Mouse (Mus musculus) gastrocnemius, postnatal 25 days (tissue): ENCODE results near the gene Mfap1a. TPM values are rescaled to one million over a fixed set of nuclear protein-coding genes. Genes with fewer than 3 reads are reported as not detected.
A peak's percentile ranks its signal among the peaks of the same experiment; 100 is the strongest.
"Not testable (repeated sequence)": the region's sequence is repeated elsewhere in the genome, so short reads cannot be mapped to it uniquely, and the experiment has no call there.

Source experiments
- DNase-seq: peaks from one replicate; pipeline ENCODE4 v3.0.0; 2022
- total RNA-seq, 2 experiments: library from RNA; stranded (reverse); gene quantifications; 1 replicate in 1 of 2; 2 replicates in 1 of 2; pipeline ENCODE4 v1.2.3; 2021

The Mfap1a gene
- total RNA-seq, 2 experiments from 2014 or later = 13.2 to 13.9 TPM

- DNase-seq = not testable (repeated sequence)
Measured at GRCm38 (mm10) chr2:121475306-121475705, 31.2 kb downstream of the Mfap1a start.

- DNase-seq = no peak
Measured at GRCm38 (mm10) chr2:121474180-121474535, 32.3 kb downstream of the Mfap1a start.

GRCm38 (mm10) chr2:121473301-121474179 lies 32.9 kb downstream of the Mfap1a start, which contains the start of gene Mfap1b:
Gene Mfap1b, minus strand, starts transcription at chr2:121474067.
- DNase-seq = peak; percentile 82

GRCm38 (mm10) chr2:121472783-121473182 lies 33.7 kb downstream of the Mfap1a start:
- not testable (repeated sequence) for DNase-seq

GRCm38 (mm10) chr2:121468982-121469381 lies 37.5 kb downstream of the Mfap1a start:
- DNase-seq = not testable (repeated sequence)

GRCm38 (mm10) chr2:121460071-121460470 lies 46.4 kb downstream of the Mfap1a start:
- no peak for DNase-seq

GRCm38 (mm10) chr2:121456692-121457642 lies 49.5 kb downstream of the Mfap1a start, which contains the start of gene Serinc4:
Gene Serinc4, minus strand, starts transcription at chr2:121456781.
- DNase-seq = peak; percentile 72

GRCm38 (mm10) chr2:121455534-121455933 lies 50.9 kb downstream of the Mfap1a start:
- no peak for DNase-seq

GRCm38 (mm10) chr2:121453917-121454316 lies 52.5 kb downstream of the Mfap1a start:
- no peak for DNase-seq

- no peak for DNase-seq
Measured at GRCm38 (mm10) chr2:121452990-121453389, 53.5 kb downstream of the Mfap1a start, which contains the start of gene Hypk. Gene Hypk, plus strand, starts transcription at chr2:121453290.

- DNase-seq = no peak
Measured at GRCm38 (mm10) chr2:121452361-121452760, 54.1 kb downstream of the Mfap1a start.

GRCm38 (mm10) chr2:121450093-121450492 lies 56.4 kb downstream of the Mfap1a start:
- no peak for DNase-seq

GRCm38 (mm10) chr2:121449545-121450011 lies 56.9 kb downstream of the Mfap1a start:
- peak; percentile 37 for DNase-seq

GRCm38 (mm10) chr2:121448739-121449535 lies 57.5 kb downstream of the Mfap1a start, which contains the start of gene Serf2:
Gene Serf2, plus strand, starts transcription at chr2:121449195.
- peak; percentile 100 for DNase-seq

GRCm38 (mm10) chr2:121448136-121448535 lies 58.3 kb downstream of the Mfap1a start:
- DNase-seq = no peak

- no peak for DNase-seq
Measured at GRCm38 (mm10) chr2:121447006-121447405, 59.5 kb downstream of the Mfap1a start.

GRCm38 (mm10) chr2:121446506-121446905 lies 60.0 kb downstream of the Mfap1a start:
- no peak for DNase-seq

- no peak for DNase-seq
Measured at GRCm38 (mm10) chr2:121445117-121445516, 61.3 kb downstream of the Mfap1a start.

- no peak for DNase-seq
Measured at GRCm38 (mm10) chr2:121444178-121444577, 62.3 kb downstream of the Mfap1a start, which contains the start of gene Ell3. Gene Ell3, minus strand, starts transcription at chr2:121444278.

GRCm38 (mm10) chr2:121443068-121443349 lies 63.5 kb downstream of the Mfap1a start:
- DNase-seq = no peak

GRCm38 (mm10) chr2:121442259-121443067 lies 64.0 kb downstream of the Mfap1a start:
- peak; percentile 58 for DNase-seq
